Mouse (Mus musculus) natural killer cell, adult 2 months (primary cell): ENCODE data around the gene Supt4a.

Source experiments
- DNase-seq, 2 experiments: peaks; one replicate each; pipeline ENCODE4 v3.0.0; 2022; ENCODE audit warnings: low spot score in 2 of 2

The Supt4a gene

GRCm38 (mm10) chr11:87725964-87726562 lies 11.3 kb upstream of the Supt4a start:
- no peak for DNase-seq

- DNase-seq = no peak
Measured at GRCm38 (mm10) chr11:87727021-87727420, 10.3 kb upstream of the Supt4a start.

- DNase-seq = no peak
Measured at GRCm38 (mm10) chr11:87727471-87727870, 9.9 kb upstream of the Supt4a start.

- DNase-seq = no peak
Measured at GRCm38 (mm10) chr11:87728850-87729592, 8.3 kb upstream of the Supt4a start.

- no peak for DNase-seq
Measured at GRCm38 (mm10) chr11:87729593-87730185, 7.7 kb upstream of the Supt4a start.

- DNase-seq = no peak
Measured at GRCm38 (mm10) chr11:87730652-87731310, 6.6 kb upstream of the Supt4a start.

GRCm38 (mm10) chr11:87734346-87734745 lies 3.0 kb upstream of the Supt4a start:
- DNase-seq = peak in 1 of 2 experiments; percentile 31

GRCm38 (mm10) chr11:87735691-87736090 lies 1.7 kb upstream of the Supt4a start:
- no peak for DNase-seq

GRCm38 (mm10) chr11:87736647-87737134 lies 661 bp upstream of the Supt4a start:
- DNase-seq = peak; percentile 44 to 45

- DNase-seq = no peak
Measured at GRCm38 (mm10) chr11:87743691-87744090, 6.3 kb downstream of the Supt4a start.

GRCm38 (mm10) chr11:87744964-87745363 lies 7.6 kb downstream of the Supt4a start:
- DNase-seq = peak; percentile 87 to 90

GRCm38 (mm10) chr11:87745632-87746555 lies 8.5 kb downstream of the Supt4a start:
- DNase-seq = peak; percentile 37 to 71

GRCm38 (mm10) chr11:87747312-87747711 lies 10.0 kb downstream of the Supt4a start:
- no peak for DNase-seq

- DNase-seq = no peak
Measured at GRCm38 (mm10) chr11:87747716-87748115, 10.4 kb downstream of the Supt4a start.

GRCm38 (mm10) chr11:87748132-87749119 lies 11.1 kb downstream of the Supt4a start:
- DNase-seq = peak; percentile 89 to 90

GRCm38 (mm10) chr11:87749192-87750042 lies 12.1 kb downstream of the Supt4a start:
- peak; percentile 97 to 98 for DNase-seq

GRCm38 (mm10) chr11:87750043-87750421 lies 12.7 kb downstream of the Supt4a start:
- peak in 1 of 2 experiments; percentile 60 for DNase-seq

GRCm38 (mm10) chr11:87750521-87750920 lies 13.2 kb downstream of the Supt4a start:
- peak in 1 of 2 experiments; percentile 58 for DNase-seq

- peak in 1 of 2 experiments; percentile 37 for DNase-seq
Measured at GRCm38 (mm10) chr11:87751031-87751430, 13.7 kb downstream of the Supt4a start.
